Mouse (Mus musculus): ENCODE results near the gene Mcts2. TPM values are rescaled to one million over a fixed set of nuclear protein-coding genes. Genes with fewer than 3 reads are reported as not detected.

The Mcts2 gene
- polyA plus RNA-seq, 1 experiment from 2014 or later: 30.0 TPM

GRCm38 (mm10) chr2:152728594-152728993, 41.8 kb downstream of the Mcts2 start:
- Histone ChIP-seq H3K4me3 (no peak overlapping the region), H3K36me3 (no peaks in the 10 kb centered on the region), H3K9ac (no peak overlapping the region), H3K27ac (peak overlapping the region; percentile 92), H3K4me1 (peaks cover 83% of the 10 kb centered on the region), H3K4me2 (replicated peaks) (no peak overlapping the region), H3K9me3 (no peaks in the 10 kb centered on the region), H3K27me3 (no peaks in the 10 kb centered on the region)
- no peak for ATAC-seq (ENCODE audit: low FRiP score, low read depth)
- 79% methylated on average over 7 of the region's 7 CpGs for WGBS

GRCm38 (mm10) chr2:152729013-152729635, 42.3 kb downstream of the Mcts2 start:
- Histone ChIP-seq H3K9ac (peak overlapping the region; percentile 21; the same call in 1 of the 2 replicates), H3K4me3 (no peak overlapping the region), H3K9me3 (no peaks in the 10 kb centered on the region), H3K27ac (peak overlapping the region; percentile 92), H3K27me3 (no peaks in the 10 kb centered on the region), H3K4me1 (peaks cover 83% of the 10 kb centered on the region), H3K4me2 (replicated peaks) (peak overlapping the region; percentile 27), H3K36me3 (no peaks in the 10 kb centered on the region)
- 18% methylated on average over 8 of the region's 8 CpGs for WGBS
- ATAC-seq (ENCODE audit: low FRiP score, low read depth): no peak; the same call in 1 of the 2 replicates

GRCm38 (mm10) chr2:152729636-152730020, 42.8 kb downstream of the Mcts2 start:
- WGBS: 11% methylated on average over 7 of the region's 7 CpGs
- H3K36me3 ChIP-seq: no peaks in the 10 kb centered on the region
- H3K9ac ChIP-seq: peak overlapping the region; percentile 36; the same call in 1 of the 2 replicates
- H3K27me3 ChIP-seq: no peaks in the 10 kb centered on the region
- H3K9me3 ChIP-seq: no peaks in the 10 kb centered on the region
- no peak overlapping the region for H3K4me3 ChIP-seq
- peak overlapping the region; percentile 92 for H3K27ac ChIP-seq
- peak; percentile 89 for ATAC-seq (ENCODE audit: low FRiP score, low read depth)
- peak overlapping the region; percentile 27 for H3K4me2 ChIP-seq (replicated peaks)
- peaks cover 83% of the 10 kb centered on the region for H3K4me1 ChIP-seq

- Histone ChIP-seq H3K4me2 (replicated peaks) (no peak overlapping the region), H3K4me3 (no peak overlapping the region), H3K4me1 (peaks cover 68% of the 10 kb centered on the region), H3K9me3 (no peaks in the 10 kb centered on the region), H3K27ac (no peak overlapping the region), H3K36me3 (peaks cover 6% of the 10 kb centered on the region; the same call in 1 of the 2 replicates), H3K27me3 (no peaks in the 10 kb centered on the region), H3K9ac (no peak overlapping the region)
- ATAC-seq (ENCODE audit: low FRiP score, low read depth): no peak
- WGBS: 94% methylated on average over 2 of the region's 2 CpGs
Measured at GRCm38 (mm10) chr2:152733201-152733600, 46.4 kb downstream of the Mcts2 start.

GRCm38 (mm10) chr2:152734501-152734900, 47.7 kb downstream of the Mcts2 start:
- 10% methylated on average over 10 of the region's 10 CpGs for WGBS
- Histone ChIP-seq H3K9me3 (no peaks in the 10 kb centered on the region), H3K9ac (no peak overlapping the region), H3K4me3 (peak overlapping the region; percentile 95), H3K36me3 (peaks cover 6% of the 10 kb centered on the region; the same call in 1 of the 2 replicates), H3K27ac (peak overlapping the region; percentile 98), H3K4me2 (replicated peaks) (peak overlapping the region; percentile 94), H3K4me1 (peaks cover 66% of the 10 kb centered on the region), H3K27me3 (no peaks in the 10 kb centered on the region)
- ATAC-seq (ENCODE audit: low FRiP score, low read depth): no peak

- peak overlapping the region; percentile 98 for H3K9ac ChIP-seq
- no peaks in the 10 kb centered on the region for H3K9me3 ChIP-seq
- peak; percentile 82 for ATAC-seq (ENCODE audit: low FRiP score, low read depth)
- peak overlapping the region; percentile 98 for H3K27ac ChIP-seq
- WGBS: under 1% methylated on average over 28 of the region's 28 CpGs
- no peaks in the 10 kb centered on the region for H3K27me3 ChIP-seq
- peaks cover 65% of the 10 kb centered on the region for H3K4me1 ChIP-seq
- peak overlapping the region; percentile 94 for H3K4me2 ChIP-seq (replicated peaks)
- peak overlapping the region; percentile 95 for H3K4me3 ChIP-seq
- peaks cover 6% of the 10 kb centered on the region; the same call in 1 of the 2 replicates for H3K36me3 ChIP-seq
Measured at GRCm38 (mm10) chr2:152734984-152735383, 48.1 kb downstream of the Mcts2 start.

- Histone ChIP-seq H3K9me3 (no peaks in the 10 kb centered on the region), H3K4me3 (peak within 1 kb of the TSS; percentile 95), H3K36me3 (peaks cover 6% of the 10 kb centered on the region; the same call in 1 of the 2 replicates), H3K4me2 (replicated peaks) (peak within 1 kb of the TSS; percentile 94), H3K27ac (peak within 1 kb of the TSS; percentile 98), H3K27me3 (no peaks in the 10 kb centered on the region), H3K9ac (peak within 1 kb of the TSS; percentile 98), H3K4me1 (peaks cover 66% of the 10 kb centered on the region)
- under 1% methylated on average over 28 of the region's 28 CpGs for WGBS
- ATAC-seq (ENCODE audit: low FRiP score, low read depth): peak; percentile 71
Measured at GRCm38 (mm10) chr2:152736090-152736601, 49.3 kb downstream of the Mcts2 start, which contains the start of gene Id1. TSS of gene Id1 (plus strand) at chr2:152736251.

GRCm38 (mm10) chr2:152736748-152737147, 49.9 kb downstream of the Mcts2 start:
- Histone ChIP-seq H3K27me3 (no peaks in the 10 kb centered on the region), H3K36me3 (peaks cover 6% of the 10 kb centered on the region; the same call in 1 of the 2 replicates), H3K9ac (peak overlapping the region; percentile 98), H3K4me1 (peaks cover 71% of the 10 kb centered on the region), H3K4me2 (replicated peaks) (peak overlapping the region; percentile 94), H3K4me3 (peak overlapping the region; percentile 95), H3K27ac (peak overlapping the region; percentile 98), H3K9me3 (no peaks in the 10 kb centered on the region)
- WGBS: under 1% methylated on average over 22 of the region's 22 CpGs
- no peak for ATAC-seq (ENCODE audit: low FRiP score, low read depth)

Other genes starting within 250 kb of the Mcts2 start
- gene Defb23, start 222.4 kb upstream of the Mcts2 start, polyA plus RNA-seq (2015; fragmentation: Nextera tagmentation; extraction: Ambion mirVana): not detected in 2 replicates
- gene Defb20, start 210.0 kb upstream of the Mcts2 start, polyA plus RNA-seq (2015; fragmentation: Nextera tagmentation; extraction: Ambion mirVana): not detected in 2 replicates
- gene Defb22, start 196.9 kb upstream of the Mcts2 start, polyA plus RNA-seq (2015; fragmentation: Nextera tagmentation; extraction: Ambion mirVana): not detected in 2 replicates
- not detected in 2 replicates for gene Defb26, start 175.3 kb upstream of the Mcts2 start, polyA plus RNA-seq (2015; fragmentation: Nextera tagmentation; extraction: Ambion mirVana)
- not detected in 2 replicates for gene Defb28, start 168.8 kb upstream of the Mcts2 start, polyA plus RNA-seq (2015; fragmentation: Nextera tagmentation; extraction: Ambion mirVana)
- gene Defb29, start 146.9 kb upstream of the Mcts2 start, polyA plus RNA-seq (2015; fragmentation: Nextera tagmentation; extraction: Ambion mirVana): not detected in 2 replicates
- not detected in 2 replicates for gene Gm17416, start 117.7 kb upstream of the Mcts2 start, polyA plus RNA-seq (2015; fragmentation: Nextera tagmentation; extraction: Ambion mirVana)
- not detected in 2 replicates for gene Defb21, start 114.3 kb upstream of the Mcts2 start, polyA plus RNA-seq (2015; fragmentation: Nextera tagmentation; extraction: Ambion mirVana)
- gene Defb19, start 106.7 kb upstream of the Mcts2 start, polyA plus RNA-seq (2015; fragmentation: Nextera tagmentation; extraction: Ambion mirVana): not detected in 2 replicates
- gene Defb45, start 87.6 kb upstream of the Mcts2 start, polyA plus RNA-seq (2015; fragmentation: Nextera tagmentation; extraction: Ambion mirVana): not detected in 2 replicates
- not detected in 2 replicates for gene Defb36, start 82.7 kb upstream of the Mcts2 start, polyA plus RNA-seq (2015; fragmentation: Nextera tagmentation; extraction: Ambion mirVana)
- 2.0 TPM in 1 of 2 replicates, not detected in the other for gene Defb25, start 64.0 kb upstream of the Mcts2 start, polyA plus RNA-seq (2015; fragmentation: Nextera tagmentation; extraction: Ambion mirVana)
- gene Rem1, start 60.1 kb upstream of the Mcts2 start, polyA plus RNA-seq (2015; fragmentation: Nextera tagmentation; extraction: Ambion mirVana): 2.1 and 2.9 TPM in 2 replicates
- 156 and 159 TPM in 2 replicates for gene H13, start 17.6 kb upstream of the Mcts2 start, polyA plus RNA-seq (2015; fragmentation: Nextera tagmentation; extraction: Ambion mirVana)
- 232 and 236 TPM in 2 replicates for gene Id1, start 49.2 kb downstream of the Mcts2 start, polyA plus RNA-seq (2015; fragmentation: Nextera tagmentation; extraction: Ambion mirVana)
- gene Cox4i2, start 67.1 kb downstream of the Mcts2 start, polyA plus RNA-seq (2015; fragmentation: Nextera tagmentation; extraction: Ambion mirVana): 32.0 and 34.4 TPM in 2 replicates
- gene Bcl2l1, start 144.7 kb downstream of the Mcts2 start, polyA plus RNA-seq (2015; fragmentation: Nextera tagmentation; extraction: Ambion mirVana): 93.3 and 93.5 TPM in 2 replicates
- 83.1 and 86.8 TPM in 2 replicates for gene Tpx2, start 160.9 kb downstream of the Mcts2 start, polyA plus RNA-seq (2015; fragmentation: Nextera tagmentation; extraction: Ambion mirVana)
- gene Mylk2, start 224.3 kb downstream of the Mcts2 start, polyA plus RNA-seq (2015; fragmentation: Nextera tagmentation; extraction: Ambion mirVana): 0.05 and 0.08 TPM in 2 replicates
- 0.65 and 0.66 TPM in 2 replicates for gene Foxs1, start 246.2 kb downstream of the Mcts2 start, polyA plus RNA-seq (2015; fragmentation: Nextera tagmentation; extraction: Ambion mirVana)